Mouse (Mus musculus): Measurements from ENCODE around the gene Gm6592.
"Not testable (repeated sequence)": the region's sequence is repeated elsewhere in the genome, so short reads cannot be mapped to it uniquely, and the experiment has no call there.

The Gm6592 gene

DNA sequence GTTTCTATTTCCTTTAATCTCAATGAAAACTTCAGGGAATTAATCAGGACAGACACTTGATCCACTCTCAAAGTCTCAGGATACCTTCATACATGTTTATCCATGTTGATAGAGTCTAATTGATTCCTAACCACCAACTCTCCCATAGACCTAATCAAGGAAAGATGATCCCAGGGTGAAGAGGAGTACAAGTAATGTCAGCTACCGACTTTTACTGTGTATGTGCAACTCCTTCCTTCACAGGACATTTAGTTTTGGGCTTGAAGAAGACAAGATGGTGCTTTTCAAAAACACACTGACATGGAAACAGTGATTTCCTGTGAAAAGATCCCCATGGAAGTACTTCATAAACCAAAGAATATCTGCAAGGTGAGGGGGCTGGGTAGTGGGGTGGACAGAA is at the start of gene Gm6592:
Gene Gm6592 (plus strand): TSS at position 301 of the 400 bp plus-strand sequence.
- no peak for DNase-seq (ENCODE audit: low spot score)

DNA sequence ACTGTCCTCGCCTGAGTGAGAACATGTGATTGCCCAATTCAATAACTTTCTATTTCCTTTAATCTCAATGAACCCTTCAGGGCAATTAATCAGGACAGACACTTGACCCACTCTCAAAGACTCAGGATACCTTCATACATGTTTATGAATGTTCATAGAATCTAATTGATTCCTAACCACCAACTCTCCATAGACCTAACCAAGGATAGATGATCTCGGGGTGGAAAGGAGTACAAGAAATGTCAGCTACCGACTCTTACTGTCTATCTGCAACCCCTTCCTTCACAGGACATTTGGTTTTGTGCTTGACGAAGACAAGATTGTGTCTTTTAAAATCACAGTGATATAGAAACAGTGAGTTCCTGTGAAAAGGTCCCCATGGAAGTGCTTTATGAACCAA is 40.4 kb upstream of the Gm6592 start, which contains the start of gene Ssxb5:
Gene Ssxb5 (plus strand): TSS at position 301 of the 400 bp plus-strand sequence.
- not testable (repeated sequence) for DNase-seq (ENCODE audit: low spot score)

DNA sequence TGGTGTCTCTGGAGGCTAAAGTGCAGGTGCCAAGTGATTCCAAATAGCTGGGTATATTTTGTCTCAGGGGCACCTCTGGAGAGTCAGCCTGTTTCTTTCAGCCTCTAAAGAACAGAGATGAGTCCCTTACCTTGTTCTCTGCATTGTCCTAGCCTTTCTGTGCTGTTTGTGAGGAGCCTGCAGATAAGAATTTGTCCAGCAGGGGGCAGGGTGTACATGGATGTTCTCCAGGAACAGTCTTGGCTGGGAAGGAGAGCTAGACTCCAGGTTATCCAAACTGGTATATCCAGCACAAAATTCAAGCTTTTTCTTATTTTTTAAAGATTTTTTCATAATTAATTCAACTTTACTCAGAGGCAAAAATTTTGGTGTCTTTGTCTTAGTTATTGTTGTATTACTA is 11.8 kb upstream of the Gm6592 start:
- no peak for DNase-seq (ENCODE audit: low spot score)

DNA sequence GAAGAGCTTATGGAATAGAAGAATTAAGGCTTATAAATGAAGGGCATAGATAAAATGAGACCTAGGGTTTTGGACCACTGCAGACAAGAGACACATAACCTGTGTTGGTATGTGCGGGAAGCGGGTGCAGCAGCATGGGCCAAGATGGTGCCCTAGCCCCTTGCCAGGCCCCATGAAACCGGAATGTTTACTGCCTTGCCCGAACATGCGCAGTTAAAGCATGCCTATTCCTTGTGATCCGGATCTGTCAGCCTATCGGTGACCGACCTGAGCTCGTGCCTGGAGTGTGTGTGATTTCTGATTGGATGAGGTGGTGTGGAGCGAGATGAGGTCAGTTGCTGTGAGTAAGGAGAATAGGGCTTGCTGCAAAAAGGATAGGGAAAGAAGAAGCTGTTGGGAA is 8.7 kb downstream of the Gm6592 start:
- DNase-seq (ENCODE audit: low spot score): no peak

DNA sequence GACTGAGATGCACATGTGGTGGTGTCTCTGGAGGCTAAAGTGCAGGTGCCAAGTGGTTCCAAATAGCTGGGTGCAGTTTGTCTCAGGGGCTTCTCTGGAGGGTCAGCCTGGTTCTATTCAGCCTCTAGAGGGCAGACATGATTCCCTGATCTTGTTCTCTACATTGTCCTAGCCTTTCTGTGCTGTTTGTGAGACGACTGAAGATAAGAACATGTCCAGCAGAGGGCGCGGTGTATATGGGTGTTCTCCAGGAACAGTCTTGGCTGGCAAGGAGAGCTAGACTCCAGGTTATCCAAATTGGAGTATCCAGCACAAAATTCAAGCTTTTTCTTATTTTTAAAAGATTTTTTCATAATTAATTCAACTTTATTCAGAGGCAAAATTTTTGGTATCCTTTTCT is 20.5 kb downstream of the Gm6592 start:
- peak; percentile 23 for DNase-seq (ENCODE audit: low spot score)

DNA sequence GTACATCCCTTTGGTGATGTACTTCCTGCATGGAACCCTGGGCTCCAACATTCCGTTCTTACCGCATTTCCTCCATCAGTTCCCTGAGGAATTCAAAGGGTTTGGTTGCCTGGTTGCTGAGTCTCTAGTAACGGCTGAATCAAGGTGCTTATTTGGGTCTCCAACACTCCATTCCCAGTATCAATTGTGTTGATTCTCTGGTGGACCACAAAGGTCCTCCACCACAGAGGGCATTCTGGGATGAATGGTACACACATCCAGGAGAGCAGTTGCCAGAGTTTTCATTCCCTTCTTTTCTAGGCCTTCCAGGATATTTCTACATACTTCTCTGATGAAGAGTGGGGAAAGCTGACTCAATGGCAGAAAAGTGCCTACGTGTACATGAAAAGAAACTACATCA is 30.2 kb downstream of the Gm6592 start, which contains the start of gene Gm5751:
Gene Gm5751 (plus strand): TSS at position 301 of the 400 bp plus-strand sequence.
- not testable (repeated sequence) for DNase-seq (ENCODE audit: low spot score)

DNA sequence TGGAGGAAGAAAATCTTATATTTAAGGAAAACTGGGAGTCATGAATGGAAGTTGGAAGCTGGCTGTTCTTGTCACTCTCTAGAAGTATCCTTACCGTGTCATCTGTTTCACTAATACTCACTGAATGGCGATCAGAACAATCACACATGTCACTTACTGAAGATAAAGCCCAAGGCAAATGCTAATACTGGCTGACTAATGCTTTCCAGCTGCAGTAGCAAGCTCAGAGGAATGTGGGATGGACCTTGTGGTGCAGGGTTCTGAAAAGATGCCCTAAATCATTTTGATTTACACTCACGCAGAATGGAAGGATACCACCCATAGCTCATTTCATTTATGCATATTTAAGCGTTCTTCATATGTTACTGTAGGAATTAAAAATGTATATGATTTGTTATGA is 40.5 kb downstream of the Gm6592 start:
- no peak for DNase-seq (ENCODE audit: low spot score)

DNA sequence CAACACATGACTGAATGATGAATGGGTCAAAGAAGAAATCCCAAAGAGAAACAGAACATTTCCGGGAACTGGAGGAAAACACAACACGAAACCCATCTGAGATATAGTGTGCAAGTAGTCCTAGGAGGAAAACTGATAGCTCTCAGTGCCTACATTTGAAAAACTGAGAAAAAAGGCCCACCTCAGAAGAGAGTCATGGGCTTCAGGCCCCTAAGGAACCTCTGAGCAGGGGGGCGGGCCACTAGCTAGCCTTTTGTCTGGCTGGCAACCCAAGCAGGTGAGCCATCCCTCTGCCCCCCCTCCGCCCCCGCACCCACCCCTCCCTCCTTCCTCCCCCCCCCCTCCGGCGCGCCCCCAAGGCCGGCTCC is 48.2 kb downstream of the Gm6592 start:
- DNase-seq (ENCODE audit: low spot score): no peak

DNA sequence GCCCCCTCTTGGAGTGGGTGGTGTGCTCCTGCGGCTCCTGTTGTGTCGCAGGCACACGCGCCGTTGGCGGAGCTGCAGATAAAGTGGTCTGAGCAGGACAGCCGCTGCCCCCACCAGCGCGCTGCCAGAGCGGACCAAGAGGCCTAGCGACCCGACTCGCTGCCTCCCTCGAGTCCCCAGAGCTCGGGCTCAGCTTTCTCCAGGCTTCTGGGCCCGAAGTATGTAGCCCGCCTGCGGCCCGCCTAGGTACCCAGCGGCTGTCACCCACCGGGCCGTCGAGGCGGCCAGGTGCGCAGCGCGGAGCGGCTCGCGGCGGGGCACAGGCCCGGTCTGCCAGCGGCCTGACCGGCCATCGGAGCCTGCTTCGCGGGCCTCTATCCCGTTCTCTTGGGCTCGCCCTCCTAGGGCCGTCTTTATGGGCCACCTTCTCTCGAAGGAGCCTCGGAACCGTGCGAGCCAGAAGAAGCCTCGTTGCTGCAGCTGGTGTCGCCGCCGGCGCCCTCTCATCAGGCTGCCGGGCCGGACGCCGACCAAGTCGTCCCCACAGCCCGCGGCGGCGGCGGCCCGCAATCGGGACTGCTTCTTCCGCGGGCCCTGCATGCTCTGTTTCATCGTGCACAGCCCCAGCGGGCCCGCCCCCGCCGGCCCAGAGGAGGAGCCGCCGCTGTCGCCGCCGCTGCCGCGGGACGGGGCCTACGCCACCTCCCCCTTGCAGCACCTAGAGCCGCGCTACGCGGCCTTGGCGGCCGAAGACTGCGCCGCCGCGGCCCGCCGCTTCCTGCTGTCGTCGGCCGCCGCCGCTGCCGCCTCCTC is 48.8 kb downstream of the Gm6592 start, which contains the start of gene B630019K06Rik:
Gene B630019K06Rik (plus strand): TSS at position 40 of the 813 bp plus-strand sequence.
- peak; percentile 56 for DNase-seq (ENCODE audit: low spot score)

DNA sequence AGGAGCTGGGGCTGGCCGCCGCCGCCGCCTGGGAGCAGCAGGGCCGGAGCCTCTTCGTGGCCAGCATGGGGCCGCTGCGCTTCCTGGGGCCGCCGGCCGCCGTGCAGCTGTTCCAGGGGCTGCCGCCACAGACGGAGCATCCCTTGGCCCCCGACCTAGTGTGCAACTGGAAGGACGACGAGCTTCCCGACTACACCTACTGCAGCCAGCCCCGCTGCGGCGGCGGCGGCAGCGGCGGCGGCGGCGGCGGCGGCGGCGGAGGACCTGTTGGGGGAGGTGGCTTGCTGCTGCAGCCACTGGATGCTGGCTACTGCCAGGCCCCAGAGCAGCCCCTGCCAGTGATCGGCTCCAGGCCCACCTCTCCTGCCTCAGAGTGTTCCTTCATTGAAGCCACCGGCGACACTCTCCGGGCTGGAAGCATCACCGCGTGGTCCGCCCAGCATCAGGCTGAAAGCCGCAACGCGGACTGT is 49.4 kb downstream of the Gm6592 start:
- no peak for DNase-seq (ENCODE audit: low spot score)
